Mouse (Mus musculus) ES-Bruce4 (cell line): ENCODE measurements around the gene Sp110.
"Not testable (repeated sequence)": the region's sequence is repeated elsewhere in the genome, so short reads cannot be mapped to it uniquely, and the experiment has no call there.

Source experiments
- CTCF ChIP-seq: IDR thresholded peaks from one replicate; pipeline ENCODE4 v1.8.1; 2011; ENCODE audit warnings: low read depth, low read length
- EP300 ChIP-seq: IDR thresholded peaks from 2 replicates; pipeline ENCODE4 v1.6.1; 2011; ENCODE audit warnings: low read depth, low read length; ENCODE audit not compliant: insufficient read depth

DNA sequence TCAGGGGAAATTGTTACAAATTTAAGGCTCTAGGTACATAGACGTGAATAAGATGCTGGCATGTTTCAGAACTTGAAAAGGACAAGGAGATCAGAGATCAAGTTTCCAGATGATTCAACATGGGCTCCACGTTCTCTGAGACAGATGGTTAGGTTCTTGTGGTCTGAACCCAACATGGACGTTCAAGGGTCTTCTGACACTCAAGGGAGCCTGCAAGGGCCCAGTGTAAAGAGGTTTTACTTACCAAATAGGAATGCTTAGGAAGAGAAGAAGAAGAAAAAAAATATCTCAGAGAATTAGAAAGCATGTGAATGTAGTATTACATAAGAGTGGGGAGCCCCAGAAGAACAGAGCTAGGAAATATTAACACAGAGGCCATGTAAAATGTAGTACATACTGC, 17.2 kb upstream of the Sp110 start:
- TF ChIP-seq CTCF, EP300: not testable (repeated sequence)
